In genomic region chr4:42956581-42956980, GRCm38 (mm10) we compare ENCODE assay signal across 22 mouse cellular contexts. TPM values are rescaled to one million over a fixed set of nuclear protein-coding genes. Genes with fewer than 3 reads are reported as not detected.
A peak's percentile ranks its signal among the peaks of the same experiment; 100 is the strongest.
DNase-seq lines count a peak whose midpoint lies in the region; TF ChIP-seq lines count a peak whose summit lies in the region.
"Had no signal": no experiment of that assay in that cellular context is flagged by ENCODE, and none has a peak within 500 bp of the region (broad histone marks: within the 10 kb centered on the region; RNA-seq: fewer than 3 reads in every experiment).

No protein-coding gene starts in this region.

- no peaks in the 10 kb centered on the region for H3K9me3 ChIP-seq in E14TG2a.4 (ENCODE audit: low read length)
- H3K9me3 ChIP-seq: embryonic facial prominence, embryonic 13.5 days; embryonic facial prominence, embryonic 15.5 days; forebrain, embryonic 10.5 days; forebrain, embryonic 12.5 days; G1E had no signal

- intact Hi-C loops in gastrocnemius, adult 2 months (cut with DNase I): loop anchor here (10.0 kb wide), 1 partner anchor 1202 kb away; the partner anchor contains the start of genes Galt and Sigmar1
- intact Hi-C loops in gastrocnemius, postnatal 14 days (cut with DNase I; ENCODE audit: low total_unique reads): no loop called here

- no peak for TF ChIP-seq CTCF in gastrocnemius, adult 2 months (IDR thresholded peaks at IDR 0.05)
- TF ChIP-seq CTCF in E14TG2a.4 (conservative IDR thresholded peaks at IDR 0.05; ENCODE audit: low read length): no peak

- H3K27ac ChIP-seq in gastrocnemius, adult 2 months: peak overlapping the region; percentile 100
- H3K27ac ChIP-seq: embryonic facial prominence, embryonic 13.5 days; embryonic facial prominence, embryonic 15.5 days; forebrain, embryonic 10.5 days; forebrain, embryonic 12.5 days had no signal

- DNase-seq in gastrocnemius, adult 2 months: no peak
- no peak for DNase-seq in gastrocnemius, postnatal 14 days
- DNase-seq in layer of hippocampus, postnatal 10 days (ENCODE audit: low spot score in 2 of 2): peak; percentile 6 to 19
- DNase-seq in layer of hippocampus, adult 9-11 months: no peak
- no peak for DNase-seq in adrenal gland, postnatal 25 days
- DNase-seq: adrenal gland, adult 8-10 months; adrenal gland, postnatal 14 days; cerebellum, adult 11 months; cerebellum, adult 18-20 months; cerebellum, adult 9-10 months; cerebellum, postnatal 14 days; embryo, embryonic 11 days had no signal

- H3K4me1 ChIP-seq in E14TG2a.4 (replicated peaks; ENCODE audit: low read depth, low read length): peaks cover 65% of the 10 kb centered on the region

- peaks cover 54% of the 10 kb centered on the region for H3K36me3 ChIP-seq in E14TG2a.4 (ENCODE audit: insufficient read depth, low read length)

- peak overlapping the region; percentile 93 for H3K4me3 ChIP-seq in gastrocnemius, adult 2 months
- H3K4me3 ChIP-seq in E14TG2a.4 (replicated peaks; ENCODE audit: low read length): peak overlapping the region; percentile 37; the same call in 1 of the 2 replicates
- H3K4me3 ChIP-seq: embryonic facial prominence, embryonic 13.5 days; embryonic facial prominence, embryonic 15.5 days; erythroblast, embryonic 14.5 days; forebrain, embryonic 10.5 days; forebrain, embryonic 12.5 days had no signal

- H3K27me3 ChIP-seq in E14TG2a.4 (ENCODE audit: insufficient read depth, low read length): peaks cover 10% of the 10 kb centered on the region; the same call in 1 of the 2 replicates
- H3K27me3 ChIP-seq: embryonic facial prominence, embryonic 13.5 days; embryonic facial prominence, embryonic 15.5 days; forebrain, embryonic 12.5 days; Patski had no signal

RNA-seq across cellular contexts. Expression of gene Dnajb5, which starts 7.0 kb away (rescaled TPM):
- total RNA-seq in gastrocnemius, adult 2 months (2021): 100 to 1,000 TPM; 178 to 216 TPM
- 100 to 1,000 TPM; 118 to 161 TPM for total RNA-seq in gastrocnemius, postnatal 14 days (2021)
- 100 to 1,000 TPM; 192 to 205 TPM for total RNA-seq in layer of hippocampus, postnatal 10 days (2021)
- 12.5 TPM in 2 replicates for total RNA-seq in adrenal gland, postnatal 25 days (2021)

RNA-seq across cellular contexts. Expression of gene 1700022I11Rik, which starts 12.8 kb away (rescaled TPM):
- total RNA-seq in gastrocnemius, adult 2 months (2021): not detected
- not detected for total RNA-seq in gastrocnemius, postnatal 14 days (2021)
- total RNA-seq in layer of hippocampus, postnatal 10 days (2021): not detected
- total RNA-seq in adrenal gland, postnatal 25 days (2021): not detected in 2 replicates
- total RNA-seq: adrenal gland, adult 18-20 months; adrenal gland, adult 8-10 months; adrenal gland, postnatal 14 days; adrenal gland, postnatal 4 days had no signal

RNA-seq across cellular contexts. Expression of gene Phf24, which starts 40.1 kb away (rescaled TPM):
- total RNA-seq in gastrocnemius, adult 2 months (2021): 1 to 10 TPM in 1 of 2 experiments, under 1 TPM in 1; 0.41 to 1.3 TPM
- total RNA-seq in gastrocnemius, postnatal 14 days (2021): under 1 TPM; 0.45 to 0.66 TPM
- total RNA-seq in layer of hippocampus, postnatal 10 days (2021): 100 to 1,000 TPM; 129 to 142 TPM
- 0.57 and 0.73 TPM in 2 replicates for total RNA-seq in adrenal gland, postnatal 25 days (2021)

RNA-seq across cellular contexts. Expression of gene Vcp, which starts 43.7 kb away (rescaled TPM):
- total RNA-seq in gastrocnemius, adult 2 months (2021): 100 to 1,000 TPM; 229 to 272 TPM
- 100 to 1,000 TPM; 260 to 262 TPM for total RNA-seq in gastrocnemius, postnatal 14 days (2021)
- total RNA-seq in layer of hippocampus, postnatal 10 days (2021): 100 to 1,000 TPM; 249 to 263 TPM
- 299 and 392 TPM in 2 replicates for total RNA-seq in adrenal gland, postnatal 25 days (2021)

RNA-seq across cellular contexts. Expression of gene Fancg, which starts 53.7 kb away (rescaled TPM):
- total RNA-seq in gastrocnemius, adult 2 months (2021): 1 to 10 TPM in 1 of 2 experiments, under 1 TPM in 1; 0.84 to 1.2 TPM
- 1 to 10 TPM; 2.2 to 2.6 TPM for total RNA-seq in gastrocnemius, postnatal 14 days (2021)
- 10 to 100 TPM in 1 of 2 experiments, 1 to 10 TPM in 1; 8.4 to 11.9 TPM for total RNA-seq in layer of hippocampus, postnatal 10 days (2021)
- 15.7 and 20.9 TPM in 2 replicates for total RNA-seq in adrenal gland, postnatal 25 days (2021)

Comparison
In these comparisons a context has a peak if more than half of its experiments do, and no peak if none do; other contexts are left out.
1. DNase-seq: peak in layer of hippocampus, postnatal 10 days (2 of 2); none in gastrocnemius, adult 2 months (single experiment), gastrocnemius, postnatal 14 days (single experiment), layer of hippocampus, adult 9-11 months (single experiment) and adrenal gland, postnatal 25 days (single experiment).
2. RNA of gene Phf24, which starts 40.1 kb away (total RNA-seq): 129 to 142 TPM in layer of hippocampus, postnatal 10 days; 0.41 to 1.3 TPM in gastrocnemius, adult 2 months, 0.57 to 0.73 TPM in adrenal gland, postnatal 25 days and 0.45 to 0.66 TPM in gastrocnemius, postnatal 14 days; every median in the first group is over 10 times any median in the second.